Mouse (Mus musculus): ENCODE results near the gene Dennd5b. TPM values are rescaled to one million over a fixed set of nuclear protein-coding genes. Genes with fewer than 3 reads are reported as not detected.
"Not testable (repeated sequence)": the region's sequence is repeated elsewhere in the genome, so short reads cannot be mapped to it uniquely, and the experiment has no call there.

Dennd5b gene
- polyA plus RNA-seq, 1 experiment from 2014 or later = 11.3 TPM

- 39% methylated on average over 6 of the region's 6 CpGs for WGBS
- Histone ChIP-seq H3K27me3 (ENCODE audit: control insufficient read depth, insufficient read depth, low read length) (no peaks in the 10 kb centered on the region), H3K4me2 (ENCODE audit: low read length) (no peak overlapping the region), H3K4me3 (ENCODE audit: control insufficient read depth in 1 of 2, insufficient read depth in 1 of 2, low read depth in 1 of 2, low read length in 2 of 2) (no peak overlapping the region), H3K4me1 (ENCODE audit: control insufficient read depth in 2 of 2, insufficient read depth in 2 of 2, low read length in 2 of 2) (peaks cover 4 to 13% of the 10 kb centered on the region in 2 experiments), H3K9me3 (ENCODE audit: control insufficient read depth, low read length) (no peaks in the 10 kb centered on the region), H3K36me3 (ENCODE audit: control insufficient read depth, insufficient read depth, low read length) (no peaks in the 10 kb centered on the region), H3K27ac (replicated peaks in 1 of 2; ENCODE audit: control insufficient read depth in 1 of 2, insufficient read depth in 1 of 2, low read depth in 2 of 2, low read length in 2 of 2) (no peak overlapping the region), H3K9ac (ENCODE audit: low read length) (no peak overlapping the region)
- ATAC-seq (ENCODE audit: insufficient number of reproducible peaks, insufficient read depth, low FRiP score, low read depth) = no peak
These were observed 34.2 kb upstream of the Dennd5b start for GRCm38 (mm10) chr6:149135631-149136030.

DNA sequence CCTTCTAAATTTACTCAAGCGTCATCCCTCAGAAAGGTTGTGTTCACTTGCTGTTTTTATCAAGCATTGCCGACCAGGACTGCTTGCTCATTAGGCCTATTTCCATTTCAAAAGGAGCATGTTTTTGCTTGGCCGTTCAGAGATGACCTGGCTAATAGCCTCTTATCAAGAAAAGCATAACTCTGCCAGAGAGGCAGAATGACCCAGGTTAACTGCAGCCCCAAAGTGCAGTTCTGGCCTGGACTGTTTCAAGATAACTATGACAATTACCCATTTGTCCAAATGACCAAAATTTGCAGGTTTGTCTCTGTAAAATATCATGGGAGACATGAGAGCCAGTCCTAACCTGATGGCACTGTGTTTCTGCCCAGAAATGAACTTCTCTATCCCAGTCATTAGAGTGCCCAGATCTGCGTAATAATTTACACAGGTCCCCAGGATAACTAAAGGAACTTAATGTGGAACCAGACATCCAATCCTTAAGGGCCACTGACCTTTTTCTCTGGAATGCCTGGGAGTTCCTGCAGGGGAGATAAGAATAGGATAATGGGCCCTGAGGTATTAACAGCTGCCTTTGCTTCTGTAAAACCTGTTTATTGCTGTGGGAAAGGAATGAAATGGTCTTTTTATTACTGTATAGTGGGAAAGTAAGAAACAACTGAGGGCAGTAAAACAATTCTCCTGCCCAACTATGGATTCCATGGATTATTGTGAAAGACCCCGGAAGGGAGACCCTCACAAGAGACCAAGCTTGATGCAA is 33.1 kb upstream of the Dennd5b start:
- no peak for ATAC-seq (ENCODE audit: insufficient number of reproducible peaks, insufficient read depth, low FRiP score, low read depth)
- H3K27me3 ChIP-seq (ENCODE audit: control insufficient read depth, insufficient read depth, low read length) = no peaks in the 10 kb centered on the region
- H3K9me3 ChIP-seq (ENCODE audit: control insufficient read depth, low read length) = no peaks in the 10 kb centered on the region
- H3K4me2 ChIP-seq (ENCODE audit: low read length) = no peak overlapping the region
- H3K36me3 ChIP-seq (ENCODE audit: control insufficient read depth, insufficient read depth, low read length) = no peaks in the 10 kb centered on the region
- 10% methylated on average over 5 of the region's 5 CpGs for WGBS
- H3K4me3 ChIP-seq (ENCODE audit: control insufficient read depth in 1 of 2, insufficient read depth in 1 of 2, low read depth in 1 of 2, low read length in 2 of 2) = no peak overlapping the region
- peaks cover 4 to 13% of the 10 kb centered on the region in 2 experiments for H3K4me1 ChIP-seq (ENCODE audit: control insufficient read depth in 2 of 2, insufficient read depth in 2 of 2, low read length in 2 of 2)
- H3K27ac ChIP-seq (replicated peaks in 1 of 2; ENCODE audit: control insufficient read depth in 1 of 2, insufficient read depth in 1 of 2, low read depth in 2 of 2, low read length in 2 of 2) = peak overlapping the region; percentile 37 to 41
- H3K9ac ChIP-seq (ENCODE audit: low read length) = no peak overlapping the region

GRCm38 (mm10) chr6:149132311-149133077 is 31.0 kb upstream of the Dennd5b start:
- H3K36me3 ChIP-seq (ENCODE audit: control insufficient read depth, insufficient read depth, low read length) = no peaks in the 10 kb centered on the region
- H3K27me3 ChIP-seq (ENCODE audit: control insufficient read depth, insufficient read depth, low read length) = no peaks in the 10 kb centered on the region
- peaks cover 4 to 13% of the 10 kb centered on the region in 2 experiments for H3K4me1 ChIP-seq (ENCODE audit: control insufficient read depth in 2 of 2, insufficient read depth in 2 of 2, low read length in 2 of 2)
- H3K4me2 ChIP-seq (ENCODE audit: low read length) = no peak overlapping the region
- H3K27ac ChIP-seq (replicated peaks in 1 of 2; ENCODE audit: control insufficient read depth in 1 of 2, insufficient read depth in 1 of 2, low read depth in 2 of 2, low read length in 2 of 2) = no peak overlapping the region
- no peak overlapping the region for H3K9ac ChIP-seq (ENCODE audit: low read length)
- no peak overlapping the region for H3K4me3 ChIP-seq (ENCODE audit: control insufficient read depth in 1 of 2, insufficient read depth in 1 of 2, low read depth in 1 of 2, low read length in 2 of 2)
- ATAC-seq (ENCODE audit: insufficient number of reproducible peaks, insufficient read depth, low FRiP score, low read depth) = no peak
- WGBS = 30% methylated on average over 5 of the region's 5 CpGs
- no peaks in the 10 kb centered on the region for H3K9me3 ChIP-seq (ENCODE audit: control insufficient read depth, low read length)

- no peaks in the 10 kb centered on the region for H3K9me3 ChIP-seq (ENCODE audit: control insufficient read depth, low read length)
- H3K36me3 ChIP-seq (ENCODE audit: control insufficient read depth, insufficient read depth, low read length) = no peaks in the 10 kb centered on the region
- no peak overlapping the region for H3K4me2 ChIP-seq (ENCODE audit: low read length)
- H3K4me3 ChIP-seq (ENCODE audit: control insufficient read depth in 1 of 2, insufficient read depth in 1 of 2, low read depth in 1 of 2, low read length in 2 of 2) = no peak overlapping the region
- WGBS = 29% methylated on average over 3 of the region's 3 CpGs
- H3K4me1 ChIP-seq (ENCODE audit: control insufficient read depth in 2 of 2, insufficient read depth in 2 of 2, low read length in 2 of 2) = peaks cover 4 to 13% of the 10 kb centered on the region in 2 experiments
- H3K27me3 ChIP-seq (ENCODE audit: control insufficient read depth, insufficient read depth, low read length) = no peaks in the 10 kb centered on the region
- H3K27ac ChIP-seq (replicated peaks in 1 of 2; ENCODE audit: control insufficient read depth in 1 of 2, insufficient read depth in 1 of 2, low read depth in 2 of 2, low read length in 2 of 2) = no peak overlapping the region
- no peak for ATAC-seq (ENCODE audit: insufficient number of reproducible peaks, insufficient read depth, low FRiP score, low read depth)
- no peak overlapping the region for H3K9ac ChIP-seq (ENCODE audit: low read length)
These were observed 29.6 kb upstream of the Dennd5b start for GRCm38 (mm10) chr6:149131111-149131510.

DNA sequence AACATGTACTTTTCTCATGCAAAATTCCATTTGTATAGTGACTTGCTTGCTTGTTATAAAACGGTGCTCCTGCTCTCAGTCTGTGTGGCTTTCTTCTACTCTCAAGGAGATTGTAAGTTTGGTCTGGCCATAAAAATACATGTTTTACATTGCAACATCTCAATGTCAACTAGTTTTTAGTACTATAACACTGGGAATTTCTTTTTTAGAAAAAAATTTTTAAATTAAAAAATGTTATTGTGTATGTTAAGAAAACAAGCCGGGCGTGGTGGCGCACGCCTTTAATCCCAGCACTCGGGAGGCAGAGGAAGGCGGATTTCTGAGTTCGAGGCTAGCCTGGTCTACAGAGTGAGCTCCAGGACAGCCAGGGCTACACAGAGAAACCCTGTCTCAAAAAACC is 28.4 kb upstream of the Dennd5b start, which contains the start of gene Gm10203:
Gm10203 (plus strand) TSS at position 301 of the 400 bp plus-strand sequence.
- H3K4me3 ChIP-seq (ENCODE audit: control insufficient read depth in 1 of 2, insufficient read depth in 1 of 2, low read depth in 1 of 2, low read length in 2 of 2); H3K27ac ChIP-seq (replicated peaks in 1 of 2; ENCODE audit: control insufficient read depth in 1 of 2, insufficient read depth in 1 of 2, low read depth in 2 of 2, low read length in 2 of 2); H3K27me3 ChIP-seq (ENCODE audit: control insufficient read depth, insufficient read depth, low read length); H3K4me2 ChIP-seq (ENCODE audit: low read length); H3K9me3 ChIP-seq (ENCODE audit: control insufficient read depth, low read length); H3K36me3 ChIP-seq (ENCODE audit: control insufficient read depth, insufficient read depth, low read length); ATAC-seq (ENCODE audit: insufficient number of reproducible peaks, insufficient read depth, low FRiP score, low read depth); H3K9ac ChIP-seq (ENCODE audit: low read length): not testable (repeated sequence)
- H3K4me1 ChIP-seq (ENCODE audit: control insufficient read depth in 2 of 2, insufficient read depth in 2 of 2, low read length in 2 of 2) = peaks cover 0 to 11% of the 10 kb centered on the region in 2 experiments
- WGBS = 84% methylated on average over 8 of the region's 8 CpGs

GRCm38 (mm10) chr6:149126675-149127074 is 25.2 kb upstream of the Dennd5b start:
- no peak overlapping the region for H3K4me2 ChIP-seq (ENCODE audit: low read length)
- no peak overlapping the region for H3K9ac ChIP-seq (ENCODE audit: low read length)
- 62% methylated on average over 4 of the region's 4 CpGs for WGBS
- H3K4me1 ChIP-seq (ENCODE audit: control insufficient read depth in 2 of 2, insufficient read depth in 2 of 2, low read length in 2 of 2) = no peaks in the 10 kb centered on the region
- no peak overlapping the region for H3K27ac ChIP-seq (replicated peaks in 1 of 2; ENCODE audit: control insufficient read depth in 1 of 2, insufficient read depth in 1 of 2, low read depth in 2 of 2, low read length in 2 of 2)
- ATAC-seq (ENCODE audit: insufficient number of reproducible peaks, insufficient read depth, low FRiP score, low read depth) = no peak
- no peaks in the 10 kb centered on the region for H3K36me3 ChIP-seq (ENCODE audit: control insufficient read depth, insufficient read depth, low read length)
- no peak overlapping the region for H3K4me3 ChIP-seq (ENCODE audit: control insufficient read depth in 1 of 2, insufficient read depth in 1 of 2, low read depth in 1 of 2, low read length in 2 of 2)
- H3K9me3 ChIP-seq (ENCODE audit: control insufficient read depth, low read length) = no peaks in the 10 kb centered on the region
- no peaks in the 10 kb centered on the region for H3K27me3 ChIP-seq (ENCODE audit: control insufficient read depth, insufficient read depth, low read length)

DNA sequence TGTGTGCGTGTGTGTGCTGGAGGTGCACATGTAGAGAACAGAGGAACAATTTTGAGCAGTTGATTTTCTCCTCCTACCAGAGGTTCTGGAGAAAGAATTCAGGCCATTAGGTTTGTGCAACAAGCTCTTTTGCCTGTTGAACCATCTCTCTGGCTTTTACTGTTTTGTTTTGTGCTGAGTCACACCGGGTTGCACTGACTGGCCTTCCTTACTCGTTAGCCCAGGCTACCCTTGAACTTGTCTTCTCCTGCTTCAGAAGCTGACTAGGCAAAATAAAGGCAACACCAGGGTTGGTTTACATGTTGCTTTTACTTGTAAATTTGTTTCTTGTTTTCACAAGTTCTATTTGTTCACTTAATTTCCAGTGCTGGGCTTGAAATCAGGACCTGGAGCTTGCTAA is 21.6 kb upstream of the Dennd5b start:
- H3K9me3 ChIP-seq (ENCODE audit: control insufficient read depth, low read length) = no peaks in the 10 kb centered on the region
- H3K4me2 ChIP-seq (ENCODE audit: low read length) = no peak overlapping the region
- no peaks in the 10 kb centered on the region for H3K27me3 ChIP-seq (ENCODE audit: control insufficient read depth, insufficient read depth, low read length)
- no peak overlapping the region for H3K27ac ChIP-seq (replicated peaks in 1 of 2; ENCODE audit: control insufficient read depth in 1 of 2, insufficient read depth in 1 of 2, low read depth in 2 of 2, low read length in 2 of 2)
- no peaks in the 10 kb centered on the region for H3K36me3 ChIP-seq (ENCODE audit: control insufficient read depth, insufficient read depth, low read length)
- no peak overlapping the region for H3K9ac ChIP-seq (ENCODE audit: low read length)
- H3K4me3 ChIP-seq (ENCODE audit: control insufficient read depth in 1 of 2, insufficient read depth in 1 of 2, low read depth in 1 of 2, low read length in 2 of 2) = no peak overlapping the region
- no peaks in the 10 kb centered on the region for H3K4me1 ChIP-seq (ENCODE audit: control insufficient read depth in 2 of 2, insufficient read depth in 2 of 2, low read length in 2 of 2)
- no peak for ATAC-seq (ENCODE audit: insufficient number of reproducible peaks, insufficient read depth, low FRiP score, low read depth)
- WGBS = 85% methylated on average over 3 of the region's 3 CpGs
